Mouse (Mus musculus) neural tube, embryonic 12.5 days (tissue): ENCODE results near the gene Dnaic2. TPM values are rescaled to one million over a fixed set of nuclear protein-coding genes. Genes with fewer than 3 reads are reported as not detected.

Source experiments
- ATAC-seq: fragments of 200-750 bp; cut with Nextera tagmentation; 2 replicates; pipeline ENCODE4 v1.8.0; 2017; ENCODE audit warnings: low read depth, mild to moderate bottlenecking, moderate TSS enrichment, moderate library complexity; ENCODE audit not compliant: low FRiP score
- H3K27ac ChIP-seq: fragments of 300-500 bp; sonication (generic); 2 replicates; pipeline ENCODE4 v1.5.1; 2016
- H3K27me3 ChIP-seq: fragments of 300-500 bp; sonication (generic); replicated peaks from 2 replicates; pipeline ENCODE4 v1.6.1; 2016; ENCODE audit warnings: mild to moderate bottlenecking
- H3K36me3 ChIP-seq: fragments of 300-500 bp; sonication (generic); 2 replicates; pipeline ENCODE4 v1.6.1; 2016; ENCODE audit warnings: mild to moderate bottlenecking
- H3K4me1 ChIP-seq: fragments of 300-500 bp; sonication (generic); 2 replicates; pipeline ENCODE4 v1.6.1; 2016
- H3K4me2 ChIP-seq: fragments of 300-500 bp; sonication (generic); replicated peaks from 2 replicates; pipeline ENCODE4 v1.6.1; 2016; ENCODE audit warnings: mild to moderate bottlenecking
- H3K4me3 ChIP-seq: fragments of 300-500 bp; sonication (generic); 2 replicates; pipeline ENCODE4 v1.5.1; 2016
- H3K9ac ChIP-seq: fragments of 300-500 bp; sonication (generic); 2 replicates; pipeline ENCODE4 v1.6.1; 2016; ENCODE audit warnings: mild to moderate bottlenecking
- H3K9me3 ChIP-seq: fragments of 300-500 bp; sonication (generic); 2 replicates; pipeline ENCODE4 v1.6.1; 2016; ENCODE audit warnings: mild to moderate bottlenecking
- WGBS: fragments of 180-500 bp; shearing (Covaris S2); methylation state at CpG from one replicate; pipeline ENCODE4 v1.1.7; 2016; 5-methylcytosine and 5-hydroxymethylcytosine counted together
- polyA plus RNA-seq: library from polyadenylated mRNA; unstranded; fragments of >200 nt; fragmentation: Nextera tagmentation; extraction: Ambion mirVana; gene quantifications from 2 replicates; pipeline ENCODE4 v1.2.1, GENCODE M21; 2016

Gene Dnaic2
- polyA plus RNA-seq, 1 experiment from 2014 or later: 4.2 TPM

- no peaks in the 10 kb centered on the region for H3K36me3 ChIP-seq
- no peak overlapping the region for H3K4me3 ChIP-seq
- H3K27me3 ChIP-seq: no peaks in the 10 kb centered on the region
- 49% methylated on average over 6 of the region's 6 CpGs for WGBS
- H3K4me1 ChIP-seq: peaks cover 19% of the 10 kb centered on the region
- H3K9ac ChIP-seq: no peak overlapping the region
- no peak for ATAC-seq
- no peak overlapping the region for H3K27ac ChIP-seq
- no peak overlapping the region for H3K4me2 ChIP-seq
- H3K9me3 ChIP-seq: no peaks in the 10 kb centered on the region
Measured at GRCm38 (mm10) chr11:114729832-114730363, 2.7 kb downstream of the Dnaic2 start.

- Histone ChIP-seq H3K27me3 (no peaks in the 10 kb centered on the region), H3K27ac (no peak overlapping the region), H3K4me2 (no peak overlapping the region), H3K9ac (no peak overlapping the region), H3K4me1 (peaks cover 19% of the 10 kb centered on the region), H3K9me3 (no peaks in the 10 kb centered on the region), H3K4me3 (no peak overlapping the region), H3K36me3 (no peaks in the 10 kb centered on the region)
- 96% methylated on average over 4 of the region's 4 CpGs for WGBS
- ATAC-seq: no peak
Measured at GRCm38 (mm10) chr11:114731711-114732110, 4.5 kb downstream of the Dnaic2 start.

GRCm38 (mm10) chr11:114732890-114733289 lies 5.7 kb downstream of the Dnaic2 start:
- WGBS: 82% methylated on average over 22 of the region's 22 CpGs
- H3K9me3 ChIP-seq: no peaks in the 10 kb centered on the region
- H3K4me3 ChIP-seq: no peak overlapping the region
- ATAC-seq: no peak
- no peaks in the 10 kb centered on the region for H3K36me3 ChIP-seq
- peaks cover 8% of the 10 kb centered on the region for H3K4me1 ChIP-seq
- H3K27ac ChIP-seq: no peak overlapping the region
- H3K27me3 ChIP-seq: no peaks in the 10 kb centered on the region
- no peak overlapping the region for H3K9ac ChIP-seq
- H3K4me2 ChIP-seq: no peak overlapping the region

GRCm38 (mm10) chr11:114736111-114736510 lies 8.9 kb downstream of the Dnaic2 start:
- no peak overlapping the region for H3K27ac ChIP-seq

GRCm38 (mm10) chr11:114736913-114737624 lies 9.9 kb downstream of the Dnaic2 start:
- Histone ChIP-seq H3K4me2 (0 out of 2 replicates have a peak overlapping the region, but pooled peaks have one; percentile 6), H3K27me3 (no peaks in the 10 kb centered on the region), H3K9ac (no peak overlapping the region), H3K4me1 (peaks cover 15% of the 10 kb centered on the region), H3K36me3 (no peaks in the 10 kb centered on the region), H3K9me3 (no peaks in the 10 kb centered on the region), H3K4me3 (no peak overlapping the region), H3K27ac (no peak overlapping the region)
- 23% methylated on average over 11 of the region's 11 CpGs for WGBS
- peak; percentile 3; the same call in 1 of the 2 replicates for ATAC-seq

More at GRCm38 (mm10) chr11:114736111-114736510, 8.9 kb downstream of the Dnaic2 start:
- H3K4me1 ChIP-seq: peaks cover 7% of the 10 kb centered on the region
- no peaks in the 10 kb centered on the region for H3K36me3 ChIP-seq
- no peak overlapping the region for H3K4me2 ChIP-seq
- H3K4me3 ChIP-seq: no peak overlapping the region
- ATAC-seq: no peak
- H3K27me3 ChIP-seq: no peaks in the 10 kb centered on the region
- 82% methylated on average over 2 of the region's 2 CpGs for WGBS
- no peaks in the 10 kb centered on the region for H3K9me3 ChIP-seq
- H3K9ac ChIP-seq: no peak overlapping the region

GRCm38 (mm10) chr11:114740598-114740997 lies 13.4 kb downstream of the Dnaic2 start:
- H3K27ac ChIP-seq: no peak overlapping the region
- peaks cover 18% of the 10 kb centered on the region for H3K4me1 ChIP-seq
- no peak for ATAC-seq
- H3K4me3 ChIP-seq: no peak overlapping the region
- H3K27me3 ChIP-seq: no peaks in the 10 kb centered on the region
- WGBS: 21% methylated on average over 10 of the region's 10 CpGs
- H3K9ac ChIP-seq: no peak overlapping the region
- no peaks in the 10 kb centered on the region for H3K36me3 ChIP-seq
- no peak overlapping the region for H3K4me2 ChIP-seq
- no peaks in the 10 kb centered on the region for H3K9me3 ChIP-seq

- H3K9me3 ChIP-seq: no peaks in the 10 kb centered on the region
- WGBS: 5% methylated on average over 6 of the region's 6 CpGs
- no peak overlapping the region for H3K9ac ChIP-seq
- H3K36me3 ChIP-seq: no peaks in the 10 kb centered on the region
- no peak overlapping the region for H3K4me3 ChIP-seq
- H3K4me1 ChIP-seq: peaks cover 18% of the 10 kb centered on the region
- ATAC-seq: peak; percentile 74
- H3K4me2 ChIP-seq: peak overlapping the region; percentile 24
- no peak overlapping the region for H3K27ac ChIP-seq
- H3K27me3 ChIP-seq: no peaks in the 10 kb centered on the region
Measured at GRCm38 (mm10) chr11:114741451-114741850, 14.2 kb downstream of the Dnaic2 start.

- Histone ChIP-seq H3K9ac (no peak overlapping the region), H3K27me3 (no peaks in the 10 kb centered on the region), H3K4me3 (no peak overlapping the region), H3K9me3 (no peaks in the 10 kb centered on the region), H3K36me3 (no peaks in the 10 kb centered on the region), H3K4me2 (peak overlapping the region; percentile 44), H3K27ac (no peak overlapping the region), H3K4me1 (peaks cover 18% of the 10 kb centered on the region)
- 0% methylated on average over 12 of the region's 12 CpGs for WGBS
- ATAC-seq: peak; percentile 39; the same call in 1 of the 2 replicates
Measured at GRCm38 (mm10) chr11:114745134-114745533, 17.9 kb downstream of the Dnaic2 start.

GRCm38 (mm10) chr11:114747564-114748138 lies 20.4 kb downstream of the Dnaic2 start:
- H3K9ac ChIP-seq: no peak overlapping the region
- H3K4me2 ChIP-seq: no peak overlapping the region
- no peak overlapping the region for H3K27ac ChIP-seq
- no peaks in the 10 kb centered on the region for H3K27me3 ChIP-seq
- no peaks in the 10 kb centered on the region for H3K9me3 ChIP-seq
- WGBS: 74% methylated on average over 12 of the region's 12 CpGs
- H3K36me3 ChIP-seq: no peaks in the 10 kb centered on the region
- H3K4me3 ChIP-seq: no peak overlapping the region
- H3K4me1 ChIP-seq: peaks cover 2% of the 10 kb centered on the region; the same call in 1 of the 2 replicates
- ATAC-seq: no peak

GRCm38 (mm10) chr11:114764820-114765818 lies 37.9 kb downstream of the Dnaic2 start, which contains the start of gene Kif19a:
TSS of gene Kif19a (plus strand) at chr11:114765388.
- H3K4me1 ChIP-seq: peaks cover 10% of the 10 kb centered on the region; the same call in 1 of the 2 replicates
- no peak within 1 kb of the TSS for H3K27ac ChIP-seq
- H3K36me3 ChIP-seq: no peaks in the 10 kb centered on the region
- H3K9ac ChIP-seq: 0 out of 2 replicates have a peak within 1 kb of the TSS, but pooled peaks have one; percentile 30
- under 1% methylated on average over 49 of the region's 51 CpGs for WGBS
- H3K4me3 ChIP-seq: peak within 1 kb of the TSS; percentile 43
- ATAC-seq: peak; percentile 58
- peak within 1 kb of the TSS; percentile 82 for H3K4me2 ChIP-seq
- H3K27me3 ChIP-seq: peaks cover 31% of the 10 kb centered on the region; the same call in 1 of the 2 replicates
- H3K9me3 ChIP-seq: no peaks in the 10 kb centered on the region

GRCm38 (mm10) chr11:114769911-114770310 lies 42.7 kb downstream of the Dnaic2 start:
- no peak for ATAC-seq
- Histone ChIP-seq H3K9ac (no peak overlapping the region), H3K4me2 (no peak overlapping the region), H3K27ac (no peak overlapping the region), H3K4me1 (peaks cover 7% of the 10 kb centered on the region; the same call in 1 of the 2 replicates), H3K36me3 (no peaks in the 10 kb centered on the region), H3K9me3 (no peaks in the 10 kb centered on the region), H3K27me3 (peaks cover 27% of the 10 kb centered on the region; the same call in 1 of the 2 replicates), H3K4me3 (no peak overlapping the region)
- 55% methylated on average over 6 of the region's 6 CpGs for WGBS
